Mouse (Mus musculus): Measurements from ENCODE around the gene Bloc1s6.

- TF ChIP-seq CTCF (IDR thresholded peaks at IDR 0.05; ENCODE audit: borderline replicate concordance, control insufficient read depth, extremely low read depth, insufficient read depth, low read length, poor library complexity), result no peak
- TF ChIP-seq POLR2A (IDR thresholded peaks at IDR 0.05; ENCODE audit: control insufficient read depth, extremely low read depth, insufficient read depth, low read length, poor library complexity), result peak; percentile 57; the same call in 1 of the 2 replicates
These were observed 26.9 kb downstream of the Bloc1s6 start, which contains the start of gene Sqor for GRCm38 (mm10) chr2:122765071-122765793.

Measured in thymus, adult 2 months (tissue).